Mouse (Mus musculus) brain, embryonic 14.5 days (tissue): ENCODE measurements around the gene AC140267.1. TPM values are rescaled to one million over a fixed set of nuclear protein-coding genes. Genes with fewer than 3 reads are reported as not detected.

Source experiments
- DNase-seq: peaks from one replicate; pipeline ENCODE4 v3.0.0-alpha.2; 2011; ENCODE audit warnings: low read depth
- CTCF ChIP-seq: fragments of 200-500 bp; IDR thresholded peaks from 2 replicates; pipeline ENCODE4 v1.5.1; 2012; ENCODE audit warnings: inconsistent platforms, mild to moderate bottlenecking, moderate library complexity, borderline replicate concordance; ENCODE audit not compliant: insufficient read depth, insufficient read length; ENCODE audit errors: extremely low read depth
- POLR2A ChIP-seq: fragments of 200-500 bp; IDR thresholded peaks from 2 replicates; pipeline ENCODE4 v1.6.1; 2012; ENCODE audit warnings: mild to moderate bottlenecking, inconsistent platforms, borderline replicate concordance; ENCODE audit not compliant: poor library complexity, insufficient read depth, insufficient read length, severe bottlenecking; ENCODE audit errors: extremely low read depth
- polyA plus RNA-seq: library from polyadenylated mRNA; depleted of rRNA; stranded (reverse); fragments of >200 nt; gene quantifications from 2 replicates; pipeline ENCODE4 v1.2.3, GENCODE M21; 2012

AC140267.1 gene
- polyA plus RNA-seq, 1 experiment, result not detected

GRCm38 (mm10) chr15:80215716-80216479 lies 19.7 kb upstream of the AC140267.1 start:
- no peak for TF ChIP-seq POLR2A
- peak; percentile 66 for TF ChIP-seq CTCF
- DNase-seq, result peak; percentile 39

GRCm38 (mm10) chr15:80216480-80216820 lies 19.2 kb upstream of the AC140267.1 start:
- no peak for DNase-seq
- TF ChIP-seq CTCF (no peak), POLR2A (no peak)

GRCm38 (mm10) chr15:80217476-80217875 lies 18.2 kb upstream of the AC140267.1 start:
- DNase-seq, result no peak
- no peak for TF ChIP-seq POLR2A
- no peak for TF ChIP-seq CTCF

DNA sequence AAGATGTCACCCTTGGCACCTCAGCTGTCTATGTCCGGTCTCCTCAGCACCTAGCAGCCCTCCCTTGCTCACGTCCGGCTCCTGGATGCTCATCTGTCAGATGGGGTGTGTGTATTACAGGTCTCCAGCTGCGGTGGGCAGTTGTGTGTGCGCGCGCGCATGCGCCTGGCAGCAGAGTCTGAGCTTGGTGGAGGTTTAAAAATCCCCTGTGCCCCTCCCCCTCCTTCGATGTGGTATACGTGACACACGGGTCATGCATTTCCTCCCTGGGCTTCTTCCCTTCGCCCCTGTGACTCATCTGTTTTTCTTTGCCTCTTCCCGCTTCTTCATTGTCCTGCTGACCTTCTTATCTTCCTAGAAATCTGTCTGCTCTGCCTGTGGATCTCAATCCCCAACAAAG lies 16.4 kb upstream of the AC140267.1 start:
- no peak for TF ChIP-seq CTCF
- TF ChIP-seq POLR2A, result no peak
- peak; percentile 22 for DNase-seq

- TF ChIP-seq CTCF, result no peak
- TF ChIP-seq POLR2A, result no peak
- no peak for DNase-seq
Observed at GRCm38 (mm10) chr15:80219705-80220657, 15.7 kb upstream of the AC140267.1 start.

DNA sequence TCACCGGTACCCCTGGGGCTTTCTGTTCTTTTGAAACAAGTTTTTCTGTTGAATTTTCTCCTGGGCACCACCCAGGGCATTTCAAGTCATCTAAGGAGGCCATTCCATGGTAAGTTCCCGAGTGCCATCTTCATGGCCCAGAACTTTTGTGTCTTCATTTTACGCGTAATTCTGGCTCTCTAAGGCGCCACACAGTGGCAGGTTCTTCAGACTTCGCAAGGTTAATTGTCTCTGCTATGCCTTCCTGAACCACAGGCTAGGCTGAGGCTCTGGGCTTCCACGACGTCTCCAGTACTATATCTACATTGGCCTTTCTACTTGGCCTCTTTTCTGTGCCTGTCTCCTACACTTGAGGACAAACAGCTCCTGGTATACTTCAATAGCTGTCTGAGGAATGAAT lies 14.6 kb upstream of the AC140267.1 start:
- DNase-seq, result no peak
- TF ChIP-seq POLR2A (no peak), CTCF (no peak)

- TF ChIP-seq CTCF (no peak), POLR2A (no peak)
- no peak for DNase-seq
Observed at GRCm38 (mm10) chr15:80223751-80224150, 11.9 kb upstream of the AC140267.1 start.

GRCm38 (mm10) chr15:80225208-80225607 lies 10.4 kb upstream of the AC140267.1 start:
- peak; percentile 90 for TF ChIP-seq CTCF
- no peak for TF ChIP-seq POLR2A
- peak; percentile 60 for DNase-seq

- TF ChIP-seq CTCF, result peak; percentile 62; the same call in 1 of the 2 replicates
- no peak for TF ChIP-seq POLR2A
- DNase-seq, result peak; percentile 51
Observed at GRCm38 (mm10) chr15:80225796-80226195, 9.8 kb upstream of the AC140267.1 start.

GRCm38 (mm10) chr15:80228071-80228800 lies 7.4 kb upstream of the AC140267.1 start:
- TF ChIP-seq CTCF (no peak), POLR2A (no peak)
- DNase-seq, result peak; percentile 24

- DNase-seq, result no peak
- TF ChIP-seq CTCF (no peak), POLR2A (no peak)
Observed at GRCm38 (mm10) chr15:80232331-80232730, 3.3 kb upstream of the AC140267.1 start.

DNA sequence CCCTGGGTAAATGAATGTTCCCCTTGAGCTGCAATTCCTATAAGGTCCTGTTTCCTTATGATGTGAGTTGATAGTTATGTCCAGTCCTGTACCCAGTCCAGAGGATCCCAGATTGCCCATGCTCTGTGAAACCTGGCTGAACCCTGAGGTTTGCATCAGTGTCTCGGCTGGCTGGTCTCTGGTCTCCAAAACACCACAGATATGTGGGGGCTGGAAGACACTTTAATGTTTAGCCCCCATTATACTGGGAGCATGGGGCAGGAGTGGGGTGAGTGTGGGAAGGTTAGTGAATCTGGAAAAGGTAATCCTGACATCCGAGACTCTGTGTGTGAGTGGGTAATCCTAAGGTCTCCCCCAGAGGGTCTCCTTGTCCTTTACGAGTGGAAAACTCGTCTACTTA lies 2.6 kb upstream of the AC140267.1 start:
- TF ChIP-seq CTCF, result no peak
- no peak for TF ChIP-seq POLR2A
- no peak for DNase-seq
